Mouse (Mus musculus) G1E (cell line): ENCODE data around the gene Ppp2r1b.

Experiments used
- CTCF ChIP-seq: IDR thresholded peaks from 2 replicates; pipeline ENCODE4 v1.5.1; 2012; ENCODE audit warnings: low read depth, low read length, inconsistent platforms, mixed read lengths
- TAL1 ChIP-seq: conservative IDR thresholded peaks from 2 replicates; pipeline ENCODE4 v1.6.1; 2012; ENCODE audit warnings: low read depth, low read length, inconsistent platforms, mixed read lengths

DNA sequence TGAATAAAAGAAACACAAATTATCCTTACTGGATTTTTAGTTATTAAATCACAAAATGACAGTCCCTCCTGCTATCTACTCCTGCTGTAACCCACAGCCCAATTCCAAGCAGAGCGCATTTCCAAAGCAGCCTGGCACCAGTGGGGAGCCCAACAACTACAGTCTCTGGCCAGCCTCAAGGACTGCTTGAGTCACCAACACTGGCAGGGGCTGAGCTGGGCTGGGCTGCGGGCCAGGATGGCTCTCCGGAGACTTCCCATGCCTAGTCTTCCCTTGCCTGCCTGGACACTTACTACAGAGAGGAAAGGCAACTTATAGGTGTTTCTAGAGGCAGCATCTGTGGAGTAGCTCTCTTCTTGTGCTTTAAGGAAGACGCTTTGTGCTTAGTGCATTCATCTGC, 48.6 kb downstream of the Ppp2r1b start:
- TF ChIP-seq CTCF (no peak), TAL1 (no peak)
